Mouse (Mus musculus): Measurements from ENCODE around the gene Arhgap22. TPM values are rescaled to one million over a fixed set of nuclear protein-coding genes. Genes with fewer than 3 reads are reported as not detected.

Gene Arhgap22
- polyA plus RNA-seq, 1 experiment from 2014 or later, result 8.1 TPM

- Histone ChIP-seq H3K4me3 (ENCODE audit: low read depth, low read length) (no peak overlapping the region), H3K36me3 (ENCODE audit: control insufficient read depth, insufficient read depth, low read length) (no peaks in the 10 kb centered on the region), H3K4me2 (replicated peaks; ENCODE audit: low read depth, low read length) (no peak overlapping the region), H3K9me3 (ENCODE audit: control insufficient read depth, low read depth, low read length) (no peaks in the 10 kb centered on the region), H3K27me3 (ENCODE audit: control insufficient read depth, insufficient read depth, low read length) (no peaks in the 10 kb centered on the region), H3K27ac (ENCODE audit: low read length) (no peak overlapping the region), H3K9ac (replicated peaks; ENCODE audit: low read depth, low read length) (no peak overlapping the region), H3K4me1 (ENCODE audit: control insufficient read depth, insufficient read depth, low read length) (no peaks in the 10 kb centered on the region)
- ATAC-seq (ENCODE audit: insufficient number of reproducible peaks, insufficient read depth, low FRiP score, low read depth), result no peak
- WGBS, result 71% methylated on average over 2 of the region's 2 CpGs
Observed at GRCm38 (mm10) chr14:33278374-33278773, 64.5 kb downstream of the Arhgap22 start.

DNA sequence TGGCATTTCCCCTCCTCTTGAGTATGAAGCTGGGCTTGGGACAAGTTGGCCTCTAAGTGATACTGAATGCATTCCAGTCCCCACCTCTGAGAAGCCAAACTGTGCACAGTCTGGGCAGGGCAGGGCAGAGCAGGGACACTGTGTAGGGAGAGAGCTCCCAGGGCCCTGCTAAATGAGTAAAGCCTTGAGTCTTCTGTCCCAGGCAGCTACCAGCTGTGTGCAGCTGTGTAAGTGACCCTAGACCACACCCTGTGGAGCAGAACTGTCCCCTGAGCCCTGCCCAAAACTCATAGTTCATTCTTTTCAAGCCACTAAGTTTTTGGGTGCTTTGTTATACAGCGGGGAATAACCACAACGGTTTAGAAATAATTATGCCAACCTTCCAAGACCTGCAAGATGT lies 67.1 kb downstream of the Arhgap22 start:
- no peaks in the 10 kb centered on the region for H3K9me3 ChIP-seq (ENCODE audit: control insufficient read depth, low read depth, low read length)
- WGBS, result 85% methylated on average over 2 of the region's 2 CpGs
- H3K4me2 ChIP-seq (replicated peaks; ENCODE audit: low read depth, low read length), result no peak overlapping the region
- H3K4me1 ChIP-seq (ENCODE audit: control insufficient read depth, insufficient read depth, low read length), result no peaks in the 10 kb centered on the region
- no peaks in the 10 kb centered on the region for H3K27me3 ChIP-seq (ENCODE audit: control insufficient read depth, insufficient read depth, low read length)
- no peak overlapping the region for H3K27ac ChIP-seq (ENCODE audit: low read length)
- ATAC-seq (ENCODE audit: insufficient number of reproducible peaks, insufficient read depth, low FRiP score, low read depth), result no peak
- H3K4me3 ChIP-seq (ENCODE audit: low read depth, low read length), result no peak overlapping the region
- no peaks in the 10 kb centered on the region for H3K36me3 ChIP-seq (ENCODE audit: control insufficient read depth, insufficient read depth, low read length)
- no peak overlapping the region for H3K9ac ChIP-seq (replicated peaks; ENCODE audit: low read depth, low read length)

- H3K4me2 ChIP-seq (replicated peaks; ENCODE audit: low read depth, low read length), result no peak overlapping the region
- no peak overlapping the region for H3K27ac ChIP-seq (ENCODE audit: low read length)
- no peaks in the 10 kb centered on the region for H3K36me3 ChIP-seq (ENCODE audit: control insufficient read depth, insufficient read depth, low read length)
- H3K4me1 ChIP-seq (ENCODE audit: control insufficient read depth, insufficient read depth, low read length), result no peaks in the 10 kb centered on the region
- no peak overlapping the region for H3K9ac ChIP-seq (replicated peaks; ENCODE audit: low read depth, low read length)
- no peaks in the 10 kb centered on the region for H3K27me3 ChIP-seq (ENCODE audit: control insufficient read depth, insufficient read depth, low read length)
- ATAC-seq (ENCODE audit: insufficient number of reproducible peaks, insufficient read depth, low FRiP score, low read depth), result no peak
- WGBS, result 86% methylated on average over 4 of the region's 4 CpGs
- H3K9me3 ChIP-seq (ENCODE audit: control insufficient read depth, low read depth, low read length), result no peaks in the 10 kb centered on the region
- no peak overlapping the region for H3K4me3 ChIP-seq (ENCODE audit: low read depth, low read length)
Observed at GRCm38 (mm10) chr14:33282447-33282846, 68.6 kb downstream of the Arhgap22 start.

DNA sequence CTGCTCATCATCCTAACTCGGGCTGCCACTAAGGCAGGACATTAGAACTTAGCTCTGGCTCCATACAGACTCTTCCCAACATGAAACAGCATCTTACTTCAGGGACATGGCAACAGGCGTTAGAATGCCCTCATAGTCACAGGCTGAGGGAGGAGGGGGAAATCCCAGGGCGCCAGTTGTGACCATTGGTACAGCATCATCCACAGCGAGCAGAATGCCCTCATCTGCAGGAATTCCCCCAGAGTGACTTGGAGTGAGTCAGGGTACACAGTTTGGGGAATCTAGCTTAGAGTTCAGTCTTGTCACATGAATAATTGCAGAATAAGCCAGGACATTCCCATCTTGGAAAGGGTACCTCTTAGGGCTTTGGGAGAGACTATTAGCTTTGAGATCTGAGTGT lies 74.1 kb downstream of the Arhgap22 start:
- Histone ChIP-seq H3K27me3 (ENCODE audit: control insufficient read depth, insufficient read depth, low read length) (no peaks in the 10 kb centered on the region), H3K4me1 (ENCODE audit: control insufficient read depth, insufficient read depth, low read length) (no peaks in the 10 kb centered on the region), H3K4me2 (replicated peaks; ENCODE audit: low read depth, low read length) (no peak overlapping the region), H3K9ac (replicated peaks; ENCODE audit: low read depth, low read length) (no peak overlapping the region), H3K27ac (ENCODE audit: low read length) (no peak overlapping the region), H3K4me3 (ENCODE audit: low read depth, low read length) (no peak overlapping the region), H3K36me3 (ENCODE audit: control insufficient read depth, insufficient read depth, low read length) (no peaks in the 10 kb centered on the region), H3K9me3 (ENCODE audit: control insufficient read depth, low read depth, low read length) (no peaks in the 10 kb centered on the region)
- WGBS, result 82% methylated on average over 4 of the region's 4 CpGs
- ATAC-seq (ENCODE audit: insufficient number of reproducible peaks, insufficient read depth, low FRiP score, low read depth), result no peak

DNA sequence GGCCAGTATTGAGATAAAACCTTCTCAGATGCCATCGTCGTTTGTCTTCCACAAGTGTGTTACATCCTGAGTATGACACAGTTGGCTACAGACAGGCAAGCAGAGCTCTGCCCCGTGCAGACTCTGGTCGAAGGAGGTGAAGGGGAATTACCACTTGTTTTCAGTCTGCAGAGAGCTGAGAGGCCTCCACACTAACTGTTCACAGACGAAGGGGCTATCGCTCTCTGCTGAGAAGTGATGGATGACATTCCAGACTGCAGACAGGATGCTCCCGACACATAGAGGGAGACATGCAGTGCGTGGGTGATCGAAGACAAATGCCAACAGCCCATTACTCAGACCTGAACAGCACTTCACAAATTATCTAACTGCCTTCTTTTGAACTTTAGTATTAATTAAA lies 76.2 kb downstream of the Arhgap22 start:
- Histone ChIP-seq H3K27me3 (ENCODE audit: control insufficient read depth, insufficient read depth, low read length) (no peaks in the 10 kb centered on the region), H3K27ac (ENCODE audit: low read length) (no peak overlapping the region), H3K4me2 (replicated peaks; ENCODE audit: low read depth, low read length) (no peak overlapping the region), H3K36me3 (ENCODE audit: control insufficient read depth, insufficient read depth, low read length) (no peaks in the 10 kb centered on the region), H3K4me1 (ENCODE audit: control insufficient read depth, insufficient read depth, low read length) (no peaks in the 10 kb centered on the region), H3K9ac (replicated peaks; ENCODE audit: low read depth, low read length) (no peak overlapping the region), H3K9me3 (ENCODE audit: control insufficient read depth, low read depth, low read length) (no peaks in the 10 kb centered on the region), H3K4me3 (ENCODE audit: low read depth, low read length) (no peak overlapping the region)
- ATAC-seq (ENCODE audit: insufficient number of reproducible peaks, insufficient read depth, low FRiP score, low read depth), result 0 out of 2 replicates have a peak, but pooled peaks have one; percentile 14
- WGBS, result 23% methylated on average over 9 of the region's 9 CpGs

DNA sequence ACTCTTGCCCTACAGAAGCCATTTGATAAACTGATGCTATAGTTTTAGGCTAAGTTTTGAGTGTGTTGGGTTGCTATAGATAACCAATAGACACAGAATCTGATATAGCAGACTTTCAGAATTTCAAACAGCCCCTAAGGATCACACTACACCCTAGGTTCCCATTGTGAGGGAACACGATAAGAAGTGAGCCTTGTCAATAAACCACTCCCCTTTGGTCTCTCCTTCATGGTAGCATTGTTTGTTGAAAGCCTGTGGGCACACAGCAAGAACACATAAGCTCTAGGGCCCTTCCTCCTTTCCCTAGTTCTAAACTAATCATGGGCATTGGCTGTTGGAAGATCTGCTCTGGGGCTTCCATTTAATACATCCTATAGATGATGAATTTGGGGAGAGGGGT lies 80.7 kb downstream of the Arhgap22 start:
- no peaks in the 10 kb centered on the region for H3K27me3 ChIP-seq (ENCODE audit: control insufficient read depth, insufficient read depth, low read length)
- H3K27ac ChIP-seq (ENCODE audit: low read length), result no peak overlapping the region
- no peak overlapping the region for H3K9ac ChIP-seq (replicated peaks; ENCODE audit: low read depth, low read length)
- no peaks in the 10 kb centered on the region for H3K4me1 ChIP-seq (ENCODE audit: control insufficient read depth, insufficient read depth, low read length)
- H3K4me3 ChIP-seq (ENCODE audit: low read depth, low read length), result no peak overlapping the region
- H3K36me3 ChIP-seq (ENCODE audit: control insufficient read depth, insufficient read depth, low read length), result no peaks in the 10 kb centered on the region
- no peak overlapping the region for H3K4me2 ChIP-seq (replicated peaks; ENCODE audit: low read depth, low read length)
- WGBS, result 52% methylated on average over 1 of the region's 1 CpGs
- ATAC-seq (ENCODE audit: insufficient number of reproducible peaks, insufficient read depth, low FRiP score, low read depth), result 0 out of 2 replicates have a peak, but pooled peaks have one; percentile 42
- H3K9me3 ChIP-seq (ENCODE audit: control insufficient read depth, low read depth, low read length), result no peaks in the 10 kb centered on the region

DNA sequence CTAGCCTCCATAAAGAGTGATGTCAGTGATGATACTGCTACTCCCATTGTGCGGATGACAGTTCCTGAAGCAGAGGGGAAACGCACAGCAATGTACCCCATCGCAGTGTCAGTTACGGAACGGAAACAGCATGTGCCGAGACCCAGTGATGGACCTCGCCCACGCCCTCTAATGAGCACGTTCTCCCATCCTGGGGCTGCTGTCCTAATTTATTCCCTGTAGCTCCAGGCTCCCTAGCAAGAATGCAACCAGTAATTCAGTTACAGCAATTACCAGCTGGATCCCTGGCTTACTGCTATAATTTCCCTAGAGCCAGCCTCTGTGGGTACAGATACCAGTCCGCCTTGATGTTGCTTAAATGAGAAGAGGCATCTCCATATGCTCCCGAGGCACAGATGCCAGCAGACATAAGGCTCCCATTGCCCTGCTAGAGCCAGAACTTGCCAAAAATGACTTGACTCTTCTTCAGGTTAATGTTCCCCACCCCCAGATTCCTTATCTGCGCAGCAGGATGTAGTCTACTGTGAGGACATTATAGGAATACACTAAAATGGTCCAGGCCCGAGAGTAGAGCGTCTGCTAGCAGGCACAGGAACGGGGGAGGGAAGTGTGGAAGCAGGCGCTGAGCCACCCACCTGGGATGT lies 83.0 kb downstream of the Arhgap22 start:
- 85% methylated on average over 16 of the region's 16 CpGs for WGBS

DNA sequence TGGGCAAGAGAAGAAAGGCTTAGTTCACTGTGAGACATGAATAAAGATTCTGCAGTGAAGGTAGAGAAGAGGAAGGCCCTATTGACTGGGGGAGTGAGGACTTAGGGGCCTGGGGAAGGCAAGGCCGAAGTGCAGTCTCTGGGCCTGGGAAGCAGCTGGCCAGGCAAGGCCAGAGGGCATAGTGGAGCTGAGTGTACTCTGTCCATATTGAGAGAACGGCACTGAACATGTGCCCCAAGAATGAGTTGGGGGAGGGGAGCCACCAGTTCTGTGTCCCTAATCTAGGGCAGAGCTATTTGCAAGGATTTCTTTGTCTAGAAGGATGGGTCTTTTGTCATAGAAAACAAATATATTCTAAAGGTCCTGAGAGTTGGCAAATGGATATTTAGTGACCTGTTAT lies 86.8 kb downstream of the Arhgap22 start:
- H3K4me2 ChIP-seq (replicated peaks; ENCODE audit: low read depth, low read length), result no peak overlapping the region
- no peak overlapping the region for H3K27ac ChIP-seq (ENCODE audit: low read length)
- H3K36me3 ChIP-seq (ENCODE audit: control insufficient read depth, insufficient read depth, low read length), result no peaks in the 10 kb centered on the region
- H3K4me1 ChIP-seq (ENCODE audit: control insufficient read depth, insufficient read depth, low read length), result no peaks in the 10 kb centered on the region
- WGBS, result 66% methylated on average over 2 of the region's 2 CpGs
- no peak overlapping the region for H3K9ac ChIP-seq (replicated peaks; ENCODE audit: low read depth, low read length)
- H3K4me3 ChIP-seq (ENCODE audit: low read depth, low read length), result no peak overlapping the region
- H3K9me3 ChIP-seq (ENCODE audit: control insufficient read depth, low read depth, low read length), result no peaks in the 10 kb centered on the region
- H3K27me3 ChIP-seq (ENCODE audit: control insufficient read depth, insufficient read depth, low read length), result no peaks in the 10 kb centered on the region
- no peak for ATAC-seq (ENCODE audit: insufficient number of reproducible peaks, insufficient read depth, low FRiP score, low read depth)

More for the DNA sequence above, 83.0 kb downstream of the Arhgap22 start:
- Histone ChIP-seq H3K4me1 (ENCODE audit: control insufficient read depth, insufficient read depth, low read length) (no peaks in the 10 kb centered on the region), H3K4me2 (replicated peaks; ENCODE audit: low read depth, low read length) (no peak overlapping the region), H3K9me3 (ENCODE audit: control insufficient read depth, low read depth, low read length) (no peaks in the 10 kb centered on the region), H3K4me3 (ENCODE audit: low read depth, low read length) (no peak overlapping the region), H3K27me3 (ENCODE audit: control insufficient read depth, insufficient read depth, low read length) (no peaks in the 10 kb centered on the region), H3K36me3 (ENCODE audit: control insufficient read depth, insufficient read depth, low read length) (no peaks in the 10 kb centered on the region), H3K9ac (replicated peaks; ENCODE audit: low read depth, low read length) (no peak overlapping the region), H3K27ac (ENCODE audit: low read length) (no peak overlapping the region)
- no peak for ATAC-seq (ENCODE audit: insufficient number of reproducible peaks, insufficient read depth, low FRiP score, low read depth)

DNA sequence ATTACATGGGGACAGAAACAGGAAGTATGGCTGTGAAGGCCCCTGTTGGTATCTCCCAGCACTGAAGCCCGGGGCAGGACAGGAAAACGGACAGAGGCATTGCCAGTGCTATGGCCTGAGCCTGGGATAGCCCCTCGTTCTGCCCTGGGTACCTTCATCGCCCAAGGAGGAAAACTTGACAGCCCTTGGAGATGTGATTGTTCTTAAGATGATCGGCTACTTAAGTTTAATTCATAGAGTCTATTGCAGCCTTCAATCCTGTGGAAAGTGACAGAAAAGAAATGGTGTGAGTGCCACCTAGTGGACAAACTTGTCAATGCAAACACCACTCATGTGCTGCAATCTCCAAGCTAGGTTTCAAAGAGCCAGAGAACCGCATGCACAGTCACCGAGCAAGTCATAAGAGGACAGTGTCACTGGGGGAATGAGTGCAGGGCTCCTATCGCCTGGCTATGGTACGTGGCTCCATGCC lies 89.6 kb downstream of the Arhgap22 start:
- H3K9ac ChIP-seq (replicated peaks; ENCODE audit: low read depth, low read length), result no peak overlapping the region
- H3K36me3 ChIP-seq (ENCODE audit: control insufficient read depth, insufficient read depth, low read length), result no peaks in the 10 kb centered on the region
- no peak overlapping the region for H3K27ac ChIP-seq (ENCODE audit: low read length)
- no peaks in the 10 kb centered on the region for H3K4me1 ChIP-seq (ENCODE audit: control insufficient read depth, insufficient read depth, low read length)
- no peak overlapping the region for H3K4me2 ChIP-seq (replicated peaks; ENCODE audit: low read depth, low read length)
- H3K27me3 ChIP-seq (ENCODE audit: control insufficient read depth, insufficient read depth, low read length), result no peaks in the 10 kb centered on the region
- ATAC-seq (ENCODE audit: insufficient number of reproducible peaks, insufficient read depth, low FRiP score, low read depth), result peak; percentile 50; the same call in 1 of the 2 replicates
- no peaks in the 10 kb centered on the region for H3K9me3 ChIP-seq (ENCODE audit: control insufficient read depth, low read depth, low read length)
- H3K4me3 ChIP-seq (ENCODE audit: low read depth, low read length), result no peak overlapping the region
- WGBS, result 22% methylated on average over 9 of the region's 9 CpGs
